Mouse (Mus musculus): ENCODE data around the gene Gm16253. TPM values are rescaled to one million over a fixed set of nuclear protein-coding genes. Genes with fewer than 3 reads are reported as not detected.

The Gm16253 gene
- polyA plus RNA-seq, 1 experiment from 2014 or later: 1.5 TPM

GRCm38 (mm10) chr3:96573611-96574511 is 2.9 kb upstream of the Gm16253 start:
- ATAC-seq (replicated peaks; ENCODE audit: insufficient number of reproducible peaks, low FRiP score, low TSS enrichment): no peak
- no peak overlapping the region for H3K4me3 ChIP-seq (ENCODE audit: low read depth, low read length)
- H3K4me2 ChIP-seq: peak overlapping the region; percentile 11; the same call in 1 of the 2 replicates
- H3K27me3 ChIP-seq (ENCODE audit: control insufficient read depth, insufficient read depth, low read length): no peaks in the 10 kb centered on the region
- H3K27ac ChIP-seq (ENCODE audit: low read depth, low read length): peak overlapping the region; percentile 15; the same call in 1 of the 2 replicates
- 48% methylated on average over 19 of the region's 19 CpGs for WGBS (ENCODE audit: insufficient replicate concordance)
- 0 out of 2 replicates have a peak overlapping the region, but pooled peaks have one; percentile 10 for H3K9ac ChIP-seq (ENCODE audit: low read depth, low read length)
- no peaks in the 10 kb centered on the region for H3K9me3 ChIP-seq (replicated peaks; ENCODE audit: control insufficient read depth, low read length)
- H3K36me3 ChIP-seq (ENCODE audit: control insufficient read depth, insufficient read depth, low read length): no peaks in the 10 kb centered on the region
- peaks cover 46% of the 10 kb centered on the region for H3K4me1 ChIP-seq (ENCODE audit: control insufficient read depth, insufficient read depth, low read length)

GRCm38 (mm10) chr3:96575272-96575984 is 1.4 kb upstream of the Gm16253 start:
- H3K36me3 ChIP-seq (ENCODE audit: control insufficient read depth, insufficient read depth, low read length): no peaks in the 10 kb centered on the region
- peaks cover 54% of the 10 kb centered on the region for H3K4me1 ChIP-seq (ENCODE audit: control insufficient read depth, insufficient read depth, low read length)
- H3K27me3 ChIP-seq (ENCODE audit: control insufficient read depth, insufficient read depth, low read length): no peaks in the 10 kb centered on the region
- peak overlapping the region; percentile 98 for H3K27ac ChIP-seq (ENCODE audit: low read depth, low read length)
- no peak overlapping the region for H3K9ac ChIP-seq (ENCODE audit: low read depth, low read length)
- no peak overlapping the region for H3K4me3 ChIP-seq (ENCODE audit: low read depth, low read length)
- peak overlapping the region; percentile 51; the same call in 1 of the 2 replicates for H3K4me2 ChIP-seq
- H3K9me3 ChIP-seq (replicated peaks; ENCODE audit: control insufficient read depth, low read length): no peaks in the 10 kb centered on the region
- no peak for ATAC-seq (replicated peaks; ENCODE audit: insufficient number of reproducible peaks, low FRiP score, low TSS enrichment)
- WGBS (ENCODE audit: insufficient replicate concordance): 90% methylated on average over 8 of the region's 8 CpGs

GRCm38 (mm10) chr3:96576005-96576658 is 652 bp upstream of the Gm16253 start:
- ATAC-seq (replicated peaks; ENCODE audit: insufficient number of reproducible peaks, low FRiP score, low TSS enrichment): no peak
- WGBS (ENCODE audit: insufficient replicate concordance): 39% methylated on average over 14 of the region's 14 CpGs
- Histone ChIP-seq H3K9ac (ENCODE audit: low read depth, low read length) (peak overlapping the region; percentile 63), H3K4me1 (ENCODE audit: control insufficient read depth, insufficient read depth, low read length) (peaks cover 59% of the 10 kb centered on the region), H3K4me3 (ENCODE audit: low read depth, low read length) (peak overlapping the region; percentile 28), H3K27ac (ENCODE audit: low read depth, low read length) (peak overlapping the region; percentile 98), H3K4me2 (peak overlapping the region; percentile 51), H3K27me3 (ENCODE audit: control insufficient read depth, insufficient read depth, low read length) (no peaks in the 10 kb centered on the region), H3K36me3 (ENCODE audit: control insufficient read depth, insufficient read depth, low read length) (no peaks in the 10 kb centered on the region), H3K9me3 (replicated peaks; ENCODE audit: control insufficient read depth, low read length) (no peaks in the 10 kb centered on the region)

- no peaks in the 10 kb centered on the region for H3K36me3 ChIP-seq (ENCODE audit: control insufficient read depth, insufficient read depth, low read length)
- peaks cover 55% of the 10 kb centered on the region for H3K4me1 ChIP-seq (ENCODE audit: control insufficient read depth, insufficient read depth, low read length)
- H3K9me3 ChIP-seq (replicated peaks; ENCODE audit: control insufficient read depth, low read length): no peaks in the 10 kb centered on the region
- H3K9ac ChIP-seq (ENCODE audit: low read depth, low read length): peak overlapping the region; percentile 63
- H3K4me3 ChIP-seq (ENCODE audit: low read depth, low read length): no peak overlapping the region; the same call in 1 of the 2 replicates
- peak overlapping the region; percentile 98 for H3K27ac ChIP-seq (ENCODE audit: low read depth, low read length)
- H3K4me2 ChIP-seq: peak overlapping the region; percentile 51
- ATAC-seq (replicated peaks; ENCODE audit: insufficient number of reproducible peaks, low FRiP score, low TSS enrichment): no peak
- WGBS (ENCODE audit: insufficient replicate concordance): 74% methylated on average over 4 of the region's 4 CpGs
- H3K27me3 ChIP-seq (ENCODE audit: control insufficient read depth, insufficient read depth, low read length): no peaks in the 10 kb centered on the region
Observed at GRCm38 (mm10) chr3:96577566-96577965, 782 bp downstream of the Gm16253 start.

GRCm38 (mm10) chr3:96578561-96579238 is 1.9 kb downstream of the Gm16253 start:
- WGBS (ENCODE audit: insufficient replicate concordance): 77% methylated on average over 12 of the region's 12 CpGs

GRCm38 (mm10) chr3:96579239-96579750 is 2.5 kb downstream of the Gm16253 start:
- Histone ChIP-seq H3K4me3 (ENCODE audit: low read depth, low read length) (no peak overlapping the region), H3K27ac (ENCODE audit: low read depth, low read length) (peak overlapping the region; percentile 59; the same call in 1 of the 2 replicates), H3K36me3 (ENCODE audit: control insufficient read depth, insufficient read depth, low read length) (no peaks in the 10 kb centered on the region), H3K9me3 (replicated peaks; ENCODE audit: control insufficient read depth, low read length) (no peaks in the 10 kb centered on the region), H3K9ac (ENCODE audit: low read depth, low read length) (0 out of 2 replicates have a peak overlapping the region, but pooled peaks have one; percentile 10), H3K4me2 (no peak overlapping the region), H3K4me1 (ENCODE audit: control insufficient read depth, insufficient read depth, low read length) (peaks cover 44% of the 10 kb centered on the region), H3K27me3 (ENCODE audit: control insufficient read depth, insufficient read depth, low read length) (no peaks in the 10 kb centered on the region)
- ATAC-seq (replicated peaks; ENCODE audit: insufficient number of reproducible peaks, low FRiP score, low TSS enrichment): no peak
- 71% methylated on average over 4 of the region's 4 CpGs for WGBS (ENCODE audit: insufficient replicate concordance)

More at GRCm38 (mm10) chr3:96578561-96579238, 1.9 kb downstream of the Gm16253 start:
- no peak for ATAC-seq (replicated peaks; ENCODE audit: insufficient number of reproducible peaks, low FRiP score, low TSS enrichment)
- no peak overlapping the region for H3K4me2 ChIP-seq
- no peaks in the 10 kb centered on the region for H3K27me3 ChIP-seq (ENCODE audit: control insufficient read depth, insufficient read depth, low read length)
- no peak overlapping the region for H3K4me3 ChIP-seq (ENCODE audit: low read depth, low read length)
- H3K36me3 ChIP-seq (ENCODE audit: control insufficient read depth, insufficient read depth, low read length): no peaks in the 10 kb centered on the region
- H3K9ac ChIP-seq (ENCODE audit: low read depth, low read length): no peak overlapping the region
- H3K27ac ChIP-seq (ENCODE audit: low read depth, low read length): 0 out of 2 replicates have a peak overlapping the region, but pooled peaks have one; percentile 22
- peaks cover 50% of the 10 kb centered on the region for H3K4me1 ChIP-seq (ENCODE audit: control insufficient read depth, insufficient read depth, low read length)
- no peaks in the 10 kb centered on the region for H3K9me3 ChIP-seq (replicated peaks; ENCODE audit: control insufficient read depth, low read length)

GRCm38 (mm10) chr3:96579885-96580454 is 3.2 kb downstream of the Gm16253 start:
- peak overlapping the region; percentile 60 for H3K9ac ChIP-seq (ENCODE audit: low read depth, low read length)
- peak; percentile 21; the same call in 1 of the 2 replicates for ATAC-seq (replicated peaks; ENCODE audit: insufficient number of reproducible peaks, low FRiP score, low TSS enrichment)
- H3K9me3 ChIP-seq (replicated peaks; ENCODE audit: control insufficient read depth, low read length): no peaks in the 10 kb centered on the region
- H3K4me3 ChIP-seq (ENCODE audit: low read depth, low read length): peak overlapping the region; percentile 21
- H3K4me2 ChIP-seq: peak overlapping the region; percentile 68
- WGBS (ENCODE audit: insufficient replicate concordance): 9% methylated on average over 16 of the region's 16 CpGs
- H3K4me1 ChIP-seq (ENCODE audit: control insufficient read depth, insufficient read depth, low read length): peaks cover 42% of the 10 kb centered on the region
- peak overlapping the region; percentile 59 for H3K27ac ChIP-seq (ENCODE audit: low read depth, low read length)
- H3K36me3 ChIP-seq (ENCODE audit: control insufficient read depth, insufficient read depth, low read length): no peaks in the 10 kb centered on the region
- H3K27me3 ChIP-seq (ENCODE audit: control insufficient read depth, insufficient read depth, low read length): no peaks in the 10 kb centered on the region
